Mouse (Mus musculus) liver, adult 2 months (tissue): ENCODE results near the gene Tmprss12. TPM values are rescaled to one million over a fixed set of nuclear protein-coding genes. Genes with fewer than 3 reads are reported as not detected.

Experiments used
- DNase-seq: peaks from one replicate; pipeline ENCODE4 v3.0.0-alpha.2; 2011; ENCODE audit warnings: low read depth, low spot score; ENCODE audit errors: extremely low read depth
- H3K27ac ChIP-seq: fragments of 200-500 bp; replicated peaks from 2 replicates; pipeline ENCODE4 v1.5.1; 2012; ENCODE audit warnings: low read depth, mild to moderate bottlenecking, control low read depth, inconsistent platforms, low read length; ENCODE audit not compliant: insufficient read depth
- H3K27me3 ChIP-seq: fragments of 200-500 bp; 2 replicates; pipeline ENCODE4 v1.6.1; 2012; ENCODE audit warnings: mild to moderate bottlenecking, moderate library complexity, low read length, inconsistent platforms; ENCODE audit not compliant: control insufficient read depth, insufficient read depth
- H3K36me3 ChIP-seq: fragments of 200-500 bp; 2 replicates; pipeline ENCODE4 v1.6.1; 2012; ENCODE audit warnings: low read length, inconsistent platforms; ENCODE audit not compliant: control insufficient read depth, insufficient read depth
- H3K4me1 ChIP-seq: fragments of 200-500 bp; 2 replicates; pipeline ENCODE4 v1.6.1; 2011; ENCODE audit warnings: low read length; ENCODE audit not compliant: control insufficient read depth, insufficient read depth
- H3K4me3 ChIP-seq: fragments of 200-500 bp; 2 replicates; pipeline ENCODE4 v1.5.1; 2011; ENCODE audit warnings: low read depth, mild to moderate bottlenecking, control low read depth, low read length, moderate library complexity; ENCODE audit not compliant: insufficient read depth
- H3K79me2 ChIP-seq: fragments of 200-500 bp; 2 replicates; pipeline ENCODE4 v1.6.1; 2012; ENCODE audit warnings: inconsistent platforms, mild to moderate bottlenecking, low read length, moderate library complexity; ENCODE audit not compliant: control insufficient read depth, insufficient read depth
- H3K9ac ChIP-seq: fragments of 200-500 bp; 2 replicates; pipeline ENCODE4 v1.6.1; 2012; ENCODE audit warnings: low read depth, mild to moderate bottlenecking, control low read depth, inconsistent platforms, low read length
- CTCF ChIP-seq: fragments of 200-500 bp; IDR thresholded peaks from 2 replicates; pipeline ENCODE4 v1.5.1; 2011; ENCODE audit warnings: low read depth, low read length, control low read depth
- POLR2A ChIP-seq: fragments of 200-500 bp; IDR thresholded peaks from 2 replicates; pipeline ENCODE4 v1.6.1; 2011; ENCODE audit warnings: low read length, control low read depth; ENCODE audit not compliant: insufficient read depth; ENCODE audit errors: extremely low read depth
- WGBS: fragments of 180-500 bp; shearing (Covaris S2); methylation state at CpG from one replicate; pipeline ENCODE4 v1.1.7; 2018; 5-methylcytosine and 5-hydroxymethylcytosine counted together
- polyA plus RNA-seq: library from polyadenylated mRNA; depleted of rRNA; stranded (reverse); fragments of >200 nt; gene quantifications from 2 replicates; pipeline ENCODE4 v1.2.3, GENCODE M21; 2012
- total RNA-seq: library from RNA; depleted of rRNA; stranded (reverse); fragments of >200 nt; gene quantifications from 2 replicates; pipeline ENCODE4 v1.2.3, GENCODE M21; 2014

Tmprss12 gene
- total and polyA plus RNA-seq, 2 experiments: not detected

DNA sequence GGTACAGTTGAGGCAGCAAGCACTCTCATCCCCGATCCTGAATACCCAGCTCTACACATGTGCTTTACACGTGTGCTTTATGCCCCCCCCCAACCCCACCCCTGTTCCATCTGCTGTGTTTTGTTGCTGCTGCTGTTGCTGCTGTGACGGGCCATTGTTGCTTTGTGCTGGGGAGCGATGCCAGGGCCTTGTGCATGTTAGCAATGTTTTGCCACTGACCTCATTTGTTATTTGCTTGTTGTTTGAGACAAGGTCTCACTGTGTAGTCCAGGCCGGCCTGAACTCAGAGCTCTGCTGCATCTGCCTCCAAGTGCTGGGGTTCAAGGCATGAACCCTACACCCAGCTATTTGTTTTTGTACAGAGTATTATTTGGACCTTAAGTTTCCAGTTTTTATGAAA is 10.2 kb downstream of the Tmprss12 start:
- 84% methylated on average over 5 of the region's 5 CpGs for WGBS
- Histone ChIP-seq H3K27me3 (no peaks in the 10 kb centered on the region), H3K4me1 (no peaks in the 10 kb centered on the region), H3K9ac (no peak overlapping the region), H3K27ac (no peak overlapping the region), H3K4me3 (no peak overlapping the region), H3K79me2 (no peaks in the 10 kb centered on the region), H3K36me3 (no peaks in the 10 kb centered on the region)
- TF ChIP-seq CTCF (no peak), POLR2A (no peak)
- no peak for DNase-seq

DNA sequence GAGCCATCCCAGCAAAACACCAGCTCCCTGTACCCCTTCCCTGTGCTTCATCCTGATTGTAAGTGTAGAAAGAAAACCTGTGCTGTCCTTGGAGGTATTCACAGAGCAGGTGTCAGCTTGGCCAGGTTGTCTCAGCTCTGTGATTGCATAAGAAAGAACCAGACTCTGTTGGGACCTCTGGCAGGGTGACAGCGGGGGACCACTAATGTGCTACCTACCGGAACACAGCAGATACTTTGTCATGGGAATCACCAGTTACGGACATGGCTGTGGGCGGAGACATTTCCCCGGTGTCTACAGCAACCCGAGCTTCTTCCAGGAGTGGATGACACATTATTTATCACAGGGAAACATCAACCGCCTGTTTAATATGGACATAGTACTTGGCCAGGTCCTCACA is 11.7 kb downstream of the Tmprss12 start:
- Histone ChIP-seq H3K36me3 (no peaks in the 10 kb centered on the region), H3K27me3 (no peaks in the 10 kb centered on the region), H3K27ac (no peak overlapping the region), H3K9ac (no peak overlapping the region), H3K79me2 (no peaks in the 10 kb centered on the region), H3K4me1 (no peaks in the 10 kb centered on the region), H3K4me3 (no peak overlapping the region)
- DNase-seq: no peak
- TF ChIP-seq CTCF: no peak
- TF ChIP-seq POLR2A: no peak
- WGBS: 82% methylated on average over 7 of the region's 7 CpGs

DNA sequence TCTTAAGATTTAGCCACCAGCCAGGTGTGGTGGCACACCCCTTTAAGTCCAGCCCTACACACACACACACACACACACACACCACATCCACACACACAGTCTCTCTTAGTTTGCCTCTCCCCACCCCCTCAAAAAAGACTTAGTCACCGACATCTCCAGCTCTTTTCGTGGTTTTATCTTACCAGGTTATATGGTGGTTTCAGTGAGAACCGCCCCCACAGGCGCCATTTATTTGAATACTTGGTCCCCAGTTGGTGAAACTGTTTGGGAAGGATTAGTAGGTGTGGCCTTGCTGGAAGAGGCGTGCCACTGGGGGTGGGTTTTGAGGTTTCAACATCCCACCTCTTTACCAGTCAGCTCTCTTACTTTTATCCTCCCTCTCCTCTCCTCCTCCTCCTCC is 17.2 kb downstream of the Tmprss12 start:
- WGBS: 89% methylated on average over 5 of the region's 5 CpGs
- H3K4me1 ChIP-seq: no peaks in the 10 kb centered on the region
- no peak overlapping the region for H3K27ac ChIP-seq
- DNase-seq: no peak
- H3K79me2 ChIP-seq: no peaks in the 10 kb centered on the region
- no peak for TF ChIP-seq POLR2A
- no peak for TF ChIP-seq CTCF
- no peak overlapping the region for H3K4me3 ChIP-seq
- H3K9ac ChIP-seq: no peak overlapping the region
- H3K27me3 ChIP-seq: no peaks in the 10 kb centered on the region
- no peaks in the 10 kb centered on the region for H3K36me3 ChIP-seq

DNA sequence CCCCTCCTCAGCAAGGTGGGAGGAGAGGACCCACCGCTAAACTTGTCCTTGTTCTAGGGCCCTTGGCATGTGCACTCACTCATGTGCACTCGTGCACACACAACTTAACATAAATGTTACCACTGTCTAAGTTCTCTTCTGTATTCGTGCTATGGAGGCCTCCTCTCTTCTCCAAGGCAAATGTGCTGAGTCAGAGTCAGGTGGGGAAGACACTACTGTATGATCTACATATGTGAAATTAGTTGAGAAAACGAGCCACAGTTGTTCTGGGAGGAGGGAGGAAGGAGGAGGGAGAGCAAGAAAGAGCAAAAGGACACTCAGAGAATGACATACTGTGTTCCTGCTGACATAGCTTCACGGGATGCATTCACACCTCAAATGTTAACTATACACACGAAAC is 19.9 kb downstream of the Tmprss12 start:
- no peak overlapping the region for H3K9ac ChIP-seq
- H3K4me3 ChIP-seq: no peak overlapping the region
- no peaks in the 10 kb centered on the region; the same call in 1 of the 2 replicates for H3K79me2 ChIP-seq
- H3K27ac ChIP-seq: no peak overlapping the region
- TF ChIP-seq CTCF (no peak), POLR2A (no peak)
- no peaks in the 10 kb centered on the region for H3K36me3 ChIP-seq
- 81% methylated on average over 6 of the region's 6 CpGs for whole genome bisulfite sequencing
- H3K27me3 ChIP-seq: no peaks in the 10 kb centered on the region
- no peak for DNase-seq
- H3K4me1 ChIP-seq: peaks cover 5% of the 10 kb centered on the region

DNA sequence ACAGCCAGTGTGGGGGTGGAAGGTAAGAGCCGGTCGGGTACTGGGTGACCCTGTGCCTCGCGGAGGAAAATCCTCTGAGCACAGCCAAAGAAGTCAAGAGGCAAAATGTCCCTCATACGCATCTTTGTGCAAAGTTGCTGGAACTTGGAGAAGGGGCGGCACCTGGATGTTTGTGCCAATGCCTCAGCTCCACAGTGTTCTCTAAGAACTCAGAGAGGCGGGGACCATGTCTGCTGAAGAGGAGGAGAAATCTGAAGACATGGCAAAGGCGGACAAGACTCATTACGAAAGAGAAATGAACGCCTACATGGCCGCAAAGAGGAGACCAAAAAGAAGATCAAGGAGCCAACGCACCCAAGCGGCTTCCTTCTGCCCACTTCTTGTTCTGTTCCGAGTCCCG is 20.9 kb downstream of the Tmprss12 start:
- H3K4me3 ChIP-seq: no peak overlapping the region
- no peaks in the 10 kb centered on the region for H3K27me3 ChIP-seq
- no peak for TF ChIP-seq POLR2A
- TF ChIP-seq CTCF: no peak
- no peaks in the 10 kb centered on the region for H3K36me3 ChIP-seq
- WGBS: 87% methylated on average over 15 of the region's 15 CpGs
- DNase-seq: no peak
- H3K79me2 ChIP-seq: peaks cover 2% of the 10 kb centered on the region; the same call in 1 of the 2 replicates
- no peak overlapping the region for H3K27ac ChIP-seq
- no peak overlapping the region for H3K9ac ChIP-seq
- peaks cover 5% of the 10 kb centered on the region for H3K4me1 ChIP-seq

DNA sequence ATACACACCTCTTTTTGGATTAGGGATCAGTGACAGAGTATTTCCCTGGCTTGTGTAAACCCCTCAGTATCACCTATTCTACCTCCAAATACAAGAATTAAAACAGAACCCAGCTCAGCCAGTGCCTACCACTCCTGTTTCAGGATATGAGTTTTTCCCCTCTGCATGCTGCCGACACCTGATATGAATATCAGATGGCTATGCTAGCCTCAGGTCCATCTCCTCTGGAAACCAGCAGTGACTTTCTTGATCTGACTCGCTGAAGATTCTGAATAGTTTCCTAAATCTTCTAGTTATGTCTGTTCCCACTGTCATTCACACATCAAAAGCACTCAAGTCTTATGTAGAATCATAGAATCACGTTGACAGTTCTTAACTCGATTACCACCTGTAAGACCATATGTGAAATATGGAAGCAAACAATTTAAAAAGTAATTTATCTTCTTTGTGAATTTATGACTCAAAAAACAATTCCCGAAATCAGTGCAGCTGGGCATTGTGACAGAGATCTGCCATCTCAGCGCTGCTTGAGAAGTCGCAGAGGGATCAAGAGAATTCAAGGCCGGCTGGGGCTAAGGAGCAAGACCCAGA is 22.9 kb downstream of the Tmprss12 start:
- H3K4me1 ChIP-seq: peaks cover 7% of the 10 kb centered on the region
- TF ChIP-seq CTCF (no peak), POLR2A (no peak)
- WGBS: 29% methylated on average over 8 of the region's 8 CpGs
- H3K36me3 ChIP-seq: peaks cover 5% of the 10 kb centered on the region; the same call in 1 of the 2 replicates
- peaks cover 11% of the 10 kb centered on the region; the same call in 1 of the 2 replicates for H3K79me2 ChIP-seq
- H3K4me3 ChIP-seq: peak overlapping the region; percentile 23; the same call in 1 of the 2 replicates
- H3K27ac ChIP-seq: peak overlapping the region; percentile 98
- peak; percentile 51 for DNase-seq
- H3K27me3 ChIP-seq: no peaks in the 10 kb centered on the region
- peak overlapping the region; percentile 83 for H3K9ac ChIP-seq
